Mouse (Mus musculus) ovary, adult 18-20 months (tissue): ENCODE data around the gene Nfia.
A peak's percentile ranks its signal among the peaks of the same experiment; 100 is the strongest.

ENCODE experiments used
- DNase-seq: peaks from one replicate; pipeline ENCODE4 v3.0.0; 2022; ENCODE audit warnings: low spot score, mixed read lengths

Nfia gene

DNA sequence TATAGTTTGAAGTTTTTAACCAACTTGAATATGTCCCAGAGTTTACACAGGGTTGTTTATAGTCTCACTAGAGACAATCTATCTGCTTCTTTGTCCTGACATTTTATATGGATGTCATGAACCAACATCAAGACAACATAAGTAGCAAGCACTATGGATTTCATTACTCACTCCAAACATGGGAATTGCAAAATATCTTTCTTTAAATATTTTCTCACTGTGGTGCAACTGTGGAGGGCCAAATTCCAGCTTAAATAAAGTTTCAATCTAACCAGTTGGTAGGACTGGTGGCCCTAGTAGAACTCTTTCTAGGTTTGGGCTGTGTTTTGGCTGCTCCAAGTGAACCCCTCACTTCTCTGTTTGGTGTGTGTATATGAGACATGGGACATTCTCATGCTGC is 43.5 kb downstream of the Nfia start:
- no peak for DNase-seq

DNA sequence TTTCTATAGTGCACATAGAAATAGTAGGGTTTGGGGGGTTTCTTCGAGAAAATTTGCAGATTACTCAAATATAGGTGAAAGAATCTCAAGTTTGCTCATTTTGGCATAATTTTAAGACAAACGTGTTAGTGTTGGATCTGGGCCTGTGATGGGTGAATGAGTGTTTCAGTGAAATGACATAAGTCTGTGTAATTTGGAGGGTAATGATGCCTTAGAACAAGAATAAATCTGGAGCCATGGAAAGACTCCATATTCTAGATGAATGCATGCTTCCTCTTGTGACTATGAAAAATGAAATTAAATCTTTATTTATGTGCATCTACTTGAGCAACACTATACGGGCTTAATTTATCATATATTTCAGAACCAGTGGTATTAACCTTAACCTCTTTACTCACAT is 44.2 kb downstream of the Nfia start:
- no peak for DNase-seq

DNA sequence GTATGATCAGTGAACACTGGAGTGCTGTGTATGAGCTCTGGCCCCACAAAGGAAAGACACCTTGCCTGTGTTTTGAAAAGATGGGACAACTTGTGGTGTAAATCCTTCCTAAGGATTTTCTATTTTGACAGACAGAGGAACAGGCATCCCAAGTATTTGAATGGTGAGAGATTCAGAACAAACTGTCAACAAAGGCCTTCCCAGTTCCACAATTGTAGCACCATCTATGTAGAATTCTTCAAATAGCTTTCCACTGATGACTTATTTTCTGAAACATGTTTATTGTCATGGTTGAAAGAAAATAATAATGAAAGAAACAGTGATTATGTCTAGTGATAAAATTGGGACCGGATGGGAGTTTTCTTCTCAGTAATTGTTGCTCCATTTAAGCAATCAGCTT is 45.2 kb downstream of the Nfia start:
- DNase-seq = no peak

DNA sequence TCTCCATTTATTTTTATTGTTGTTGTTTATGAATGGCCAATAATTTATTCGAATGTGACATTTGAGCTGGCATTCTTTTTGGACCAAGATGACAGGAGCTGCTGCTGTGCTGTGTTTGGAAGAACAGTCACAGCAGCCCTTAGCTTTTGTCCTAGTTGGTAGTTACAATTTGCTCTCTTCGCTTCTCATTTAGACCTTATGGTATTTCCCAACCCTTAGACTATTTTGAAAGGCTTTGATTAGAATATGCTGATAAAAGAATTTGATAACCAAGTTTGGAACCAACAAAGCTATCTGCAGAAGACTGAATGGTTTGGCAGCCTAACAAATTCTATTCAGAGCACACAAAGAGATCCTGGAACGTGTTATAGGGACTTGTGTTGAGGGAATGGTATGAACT is 46.0 kb downstream of the Nfia start:
- DNase-seq = no peak

DNA sequence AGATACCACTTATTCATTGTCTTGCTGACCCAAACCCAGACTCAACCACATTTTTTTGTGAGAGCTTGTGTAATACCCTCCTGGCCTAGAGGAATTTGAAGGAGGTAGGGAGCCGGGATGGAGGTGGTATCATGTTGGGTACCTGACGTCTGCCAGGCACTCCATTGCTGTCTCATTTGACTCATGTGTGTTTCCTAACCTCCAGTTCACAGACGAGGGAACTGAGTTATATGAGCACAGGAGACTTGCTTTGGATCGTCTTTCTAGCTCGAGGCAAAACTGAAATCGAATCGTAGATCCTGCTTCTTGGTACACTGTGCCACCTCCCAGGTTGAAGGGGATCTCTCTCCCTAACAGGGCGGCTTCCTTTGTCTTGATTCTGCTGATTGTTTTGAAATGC is 46.6 kb downstream of the Nfia start:
- no peak for DNase-seq

DNA sequence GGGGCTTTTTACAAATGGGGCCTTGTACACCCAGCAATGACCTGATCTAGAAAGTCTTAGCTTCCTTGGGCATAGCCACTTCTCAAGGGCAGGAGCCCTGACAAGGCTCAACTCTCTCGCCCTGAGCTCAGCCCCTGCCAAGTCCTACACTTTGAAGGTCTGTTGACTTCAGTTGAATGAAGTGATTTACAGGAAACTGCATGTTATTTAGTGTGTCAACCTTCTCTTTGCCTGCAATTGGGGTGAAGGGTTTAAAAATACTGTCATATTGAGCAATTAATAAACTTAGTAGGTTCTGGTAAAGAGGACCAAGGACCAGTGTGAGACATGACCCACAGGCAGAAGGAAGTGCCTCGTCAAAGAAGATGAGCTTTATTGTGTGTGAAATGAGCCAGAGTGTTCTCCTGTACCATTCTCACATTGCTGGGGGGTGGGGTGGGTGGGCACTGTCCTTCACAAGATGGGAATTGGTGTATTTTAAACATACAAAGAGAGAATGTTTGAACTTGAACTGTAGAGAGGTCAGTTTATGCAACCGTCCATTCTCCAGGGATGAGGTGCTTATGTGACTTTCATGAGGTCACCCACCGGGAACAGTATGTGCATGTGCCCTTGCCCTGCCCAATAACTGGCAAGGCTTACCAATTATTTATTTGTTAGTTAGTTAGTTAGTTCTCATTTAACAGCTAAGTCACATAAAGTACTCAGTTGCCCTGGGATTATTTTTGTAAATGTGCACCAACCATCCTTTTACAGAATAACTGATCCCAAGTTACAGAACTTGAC is 48.1 kb downstream of the Nfia start:
- peak; percentile 58 for DNase-seq

DNA sequence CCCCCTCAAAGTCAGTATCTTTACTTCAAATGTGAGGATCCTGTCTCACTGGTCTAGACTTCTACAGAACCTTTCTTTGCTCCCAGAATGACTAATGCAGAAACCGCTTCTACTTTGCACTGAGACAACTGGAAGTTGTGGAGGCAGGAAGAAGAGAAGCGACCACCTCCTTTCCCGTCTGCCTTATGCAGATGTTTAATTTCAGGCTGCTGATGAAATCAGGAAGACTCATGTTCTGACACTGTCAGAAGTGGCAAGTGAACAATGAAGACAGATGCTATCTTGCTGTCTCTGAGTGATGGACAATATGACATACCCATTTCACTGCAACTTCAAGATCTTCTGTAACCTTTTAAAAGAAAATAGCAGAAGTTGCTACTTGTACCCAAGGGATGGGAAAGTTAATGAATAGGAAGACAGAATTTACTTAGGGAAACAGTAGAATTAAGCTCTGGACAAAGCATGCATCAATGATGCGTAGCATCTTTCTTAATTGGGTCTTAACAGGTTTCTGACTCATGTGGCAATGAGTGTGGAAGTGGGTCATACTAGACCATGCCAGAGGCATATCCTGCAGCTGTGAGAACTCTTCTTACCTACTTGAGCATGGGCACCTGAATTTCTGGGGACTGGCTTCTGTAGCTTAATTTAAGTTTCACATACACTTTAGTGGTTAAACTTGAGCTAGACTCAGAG is 49.2 kb downstream of the Nfia start:
- no peak for DNase-seq

DNA sequence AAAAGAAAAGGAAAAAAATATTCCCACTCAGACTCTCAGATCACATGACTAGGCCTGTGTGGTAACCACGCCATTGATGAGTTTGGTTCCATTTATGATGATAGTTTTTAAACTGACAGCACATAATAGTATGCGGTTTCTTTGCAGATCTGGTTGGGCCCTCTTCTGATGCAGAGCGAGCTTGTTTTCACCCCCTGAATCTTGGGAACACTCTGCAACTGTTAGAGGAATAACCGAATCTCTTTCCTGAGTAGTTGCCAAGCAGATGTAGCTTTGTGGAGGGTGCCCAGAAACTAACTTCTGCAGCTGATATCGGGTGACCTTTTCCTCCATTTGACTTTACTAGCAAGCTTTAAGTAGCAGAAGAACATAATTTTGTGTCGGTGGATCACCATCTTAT is 51.0 kb downstream of the Nfia start:
- DNase-seq = no peak

DNA sequence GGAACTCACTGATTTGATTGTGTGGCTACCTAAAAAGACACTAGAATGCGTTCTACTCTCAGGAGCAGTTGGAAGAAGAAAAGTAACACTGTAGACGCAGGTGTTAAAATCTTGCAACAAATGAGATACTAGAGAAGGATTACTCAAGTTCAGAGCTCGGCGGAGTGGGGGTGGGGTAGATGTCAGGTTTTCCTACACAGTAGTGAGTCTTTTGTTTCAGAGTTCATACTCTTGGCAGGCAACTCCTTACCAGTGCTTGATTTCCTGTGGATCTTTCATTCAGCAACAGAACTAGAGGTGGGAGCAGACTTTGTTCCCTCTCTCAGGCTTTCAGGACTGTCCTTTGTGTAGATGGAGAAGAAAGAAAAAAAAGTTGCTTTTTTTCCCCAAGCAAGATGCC is 51.9 kb downstream of the Nfia start:
- no peak for DNase-seq

DNA sequence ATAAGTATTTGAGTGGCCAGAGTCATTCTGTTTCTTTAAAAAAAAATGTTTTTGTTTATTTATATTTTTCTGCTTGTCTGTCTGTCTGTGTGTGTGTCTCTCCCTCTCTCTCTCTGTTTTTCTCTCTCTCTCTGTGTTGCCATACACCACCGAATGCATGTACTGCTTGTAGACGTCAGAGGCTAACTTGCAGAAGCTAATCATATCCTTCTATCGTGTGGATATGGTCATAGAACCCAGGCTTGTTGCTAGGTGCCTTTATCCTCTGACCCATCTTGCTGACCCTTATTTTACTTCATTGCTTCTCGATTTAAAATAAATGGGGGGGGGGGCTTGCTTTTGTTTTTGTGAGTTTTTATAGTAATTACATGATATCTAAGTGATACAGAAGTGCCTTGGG is 52.9 kb downstream of the Nfia start:
- no peak for DNase-seq

DNA sequence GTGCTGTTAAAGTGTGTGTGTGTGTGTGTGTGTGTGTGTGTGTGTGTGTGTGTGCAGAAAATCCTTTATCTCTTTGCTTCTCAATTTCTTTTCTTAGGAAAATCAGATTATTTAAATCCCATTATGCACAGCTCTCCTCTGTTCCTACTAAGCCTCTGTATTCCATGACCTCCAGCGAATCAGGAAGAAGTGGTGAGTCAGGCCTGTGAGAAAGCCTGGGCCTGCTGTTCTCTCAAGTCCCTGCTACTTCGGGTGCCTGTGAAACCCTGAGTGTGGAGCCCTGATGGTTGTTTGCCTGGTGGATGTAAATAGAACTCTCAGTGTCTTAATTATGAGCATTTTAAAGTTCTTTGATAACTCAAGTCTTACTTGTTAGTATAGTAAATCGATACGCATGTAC is 53.3 kb downstream of the Nfia start:
- DNase-seq = no peak

DNA sequence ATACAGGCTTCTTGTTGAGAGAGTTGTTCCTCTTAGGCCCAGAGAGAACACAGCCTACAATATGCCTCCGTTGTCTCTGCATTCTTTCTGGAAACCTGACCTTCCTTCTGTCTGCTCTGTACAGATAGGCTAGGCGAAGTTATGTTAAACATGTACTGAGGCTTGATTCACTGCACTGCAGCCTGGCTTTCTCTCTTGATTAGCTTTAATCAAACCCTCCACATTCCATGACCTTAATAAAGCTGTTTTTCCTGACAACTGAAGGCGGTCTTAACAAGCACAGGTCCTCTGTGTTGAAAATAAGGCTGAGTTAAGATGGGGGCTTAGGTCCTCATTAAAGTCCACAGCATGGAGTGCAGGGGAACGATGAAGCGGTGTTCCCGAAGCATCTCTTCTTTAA is 54.6 kb downstream of the Nfia start:
- DNase-seq = no peak

DNA sequence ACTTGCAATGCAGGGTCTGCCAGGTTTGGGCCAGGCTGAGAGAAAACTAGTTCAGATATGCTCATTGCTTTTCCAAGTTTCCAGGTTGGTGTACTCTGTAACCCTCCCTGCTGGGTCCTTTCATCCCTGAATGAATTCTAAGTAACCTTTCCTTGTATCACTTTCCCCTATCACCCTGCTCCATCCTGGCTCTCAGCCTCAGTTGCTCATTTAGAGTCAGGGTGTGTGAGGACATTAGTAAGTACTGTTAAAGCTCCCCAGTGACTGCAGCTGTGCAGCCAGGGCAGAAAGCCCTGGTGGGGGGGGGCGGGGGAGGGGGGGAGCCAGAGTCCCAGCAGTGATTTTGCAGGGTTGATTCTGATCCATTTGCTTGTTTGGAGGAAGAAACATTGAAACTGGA is 56.0 kb downstream of the Nfia start:
- no peak for DNase-seq

DNA sequence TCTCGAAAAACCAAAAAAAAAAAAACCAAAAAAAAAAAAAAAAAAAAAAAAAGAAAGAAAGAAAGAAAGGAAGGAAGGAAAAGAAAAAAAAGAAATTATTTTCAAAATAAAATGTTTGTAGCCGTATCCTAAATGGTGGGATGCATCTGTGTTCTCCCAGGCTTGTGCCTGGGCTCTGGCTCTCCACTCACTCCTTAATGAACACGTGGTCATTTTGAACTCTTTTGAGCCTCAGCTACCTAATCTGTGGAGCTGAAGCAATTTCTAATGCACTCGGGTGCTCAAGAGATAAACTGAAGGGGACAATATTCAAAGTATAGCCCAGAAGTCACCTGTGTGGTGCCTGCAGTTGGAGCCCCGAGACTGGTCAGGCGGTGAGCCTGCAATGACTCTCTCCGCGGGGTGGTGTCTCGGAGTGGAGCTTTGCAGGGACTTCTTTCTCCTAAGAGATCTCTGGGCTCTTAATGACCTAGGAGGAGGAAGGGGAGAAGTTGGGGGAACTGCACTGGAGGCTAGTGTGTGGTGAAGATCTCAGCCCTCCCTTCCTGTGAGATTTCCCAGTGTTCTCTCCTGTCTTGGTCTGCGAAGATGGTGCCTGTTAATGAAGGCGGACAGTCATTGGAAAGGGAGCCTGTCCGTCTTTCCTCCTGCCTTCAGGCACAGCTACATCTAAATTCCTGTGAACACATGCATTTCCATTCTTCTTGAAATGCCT is 57.0 kb downstream of the Nfia start:
- DNase-seq = no peak

DNA sequence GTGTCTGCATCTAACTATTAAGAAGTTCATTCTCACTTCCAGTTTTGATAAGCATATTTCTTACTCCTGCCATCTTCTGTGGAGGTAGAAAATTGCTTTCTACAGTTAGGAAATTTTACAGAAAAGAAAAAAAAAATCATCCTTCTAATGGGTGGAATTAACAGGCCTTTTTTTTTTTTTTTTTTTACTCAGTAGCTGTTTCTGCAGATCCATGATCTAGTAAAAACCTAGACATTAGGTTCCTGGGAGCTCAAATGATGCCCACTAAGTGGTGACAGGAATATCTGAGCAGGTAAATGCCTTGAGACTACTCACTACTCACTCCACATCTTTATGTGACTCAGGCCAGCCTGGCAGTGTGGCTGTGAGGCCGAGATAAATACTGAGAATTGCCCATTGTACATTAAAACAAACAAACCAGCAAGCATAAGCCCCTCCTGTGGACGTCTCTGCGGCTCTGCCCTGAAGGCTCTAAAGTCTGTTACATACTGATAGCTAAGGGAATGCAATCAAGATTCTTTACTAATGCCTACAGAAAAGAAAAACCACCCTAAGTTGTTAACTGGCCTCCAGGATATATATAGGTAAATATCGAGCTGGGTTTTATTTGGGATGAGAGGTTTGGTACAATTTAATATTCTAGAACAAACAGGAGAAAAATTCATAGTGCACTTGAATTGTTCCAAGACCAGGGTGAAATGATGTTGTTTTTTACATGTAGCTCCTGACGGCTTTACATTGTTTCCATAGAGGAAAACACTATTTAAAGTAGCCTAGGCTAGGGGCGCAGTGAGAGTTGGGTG is 57.7 kb downstream of the Nfia start:
- no peak for DNase-seq

DNA sequence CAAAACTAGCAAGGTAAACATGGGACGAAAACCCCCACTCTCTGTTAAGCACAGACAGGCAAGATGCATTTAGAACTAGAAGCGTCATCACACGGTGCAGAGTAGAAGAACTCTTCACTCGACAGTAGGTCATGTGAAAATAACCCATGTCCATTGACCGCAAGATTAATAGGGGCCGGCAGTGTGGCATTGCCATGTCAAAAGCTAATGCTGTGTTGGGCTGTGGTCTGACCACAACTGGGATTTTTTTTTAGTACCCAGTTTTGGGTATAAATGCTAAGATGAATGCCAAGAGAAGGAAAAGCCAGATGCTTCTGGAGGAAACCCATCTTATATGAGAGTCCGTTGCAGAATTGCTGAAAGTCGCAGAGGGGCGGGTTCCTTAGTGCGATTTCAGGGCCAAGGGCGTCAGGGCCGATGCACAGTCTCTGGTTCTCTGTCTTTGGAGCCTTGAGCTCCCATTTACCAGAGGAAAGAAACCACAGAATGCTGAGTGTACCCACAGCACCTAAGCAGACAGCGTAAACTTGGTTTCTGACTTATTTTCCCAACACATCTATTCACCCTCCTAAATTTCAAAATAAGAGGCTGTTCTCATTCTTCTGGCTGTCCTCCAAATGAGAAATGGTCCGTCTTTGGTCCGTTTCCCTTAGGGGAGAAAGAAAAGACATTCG is 58.5 kb downstream of the Nfia start:
- no peak for DNase-seq

DNA sequence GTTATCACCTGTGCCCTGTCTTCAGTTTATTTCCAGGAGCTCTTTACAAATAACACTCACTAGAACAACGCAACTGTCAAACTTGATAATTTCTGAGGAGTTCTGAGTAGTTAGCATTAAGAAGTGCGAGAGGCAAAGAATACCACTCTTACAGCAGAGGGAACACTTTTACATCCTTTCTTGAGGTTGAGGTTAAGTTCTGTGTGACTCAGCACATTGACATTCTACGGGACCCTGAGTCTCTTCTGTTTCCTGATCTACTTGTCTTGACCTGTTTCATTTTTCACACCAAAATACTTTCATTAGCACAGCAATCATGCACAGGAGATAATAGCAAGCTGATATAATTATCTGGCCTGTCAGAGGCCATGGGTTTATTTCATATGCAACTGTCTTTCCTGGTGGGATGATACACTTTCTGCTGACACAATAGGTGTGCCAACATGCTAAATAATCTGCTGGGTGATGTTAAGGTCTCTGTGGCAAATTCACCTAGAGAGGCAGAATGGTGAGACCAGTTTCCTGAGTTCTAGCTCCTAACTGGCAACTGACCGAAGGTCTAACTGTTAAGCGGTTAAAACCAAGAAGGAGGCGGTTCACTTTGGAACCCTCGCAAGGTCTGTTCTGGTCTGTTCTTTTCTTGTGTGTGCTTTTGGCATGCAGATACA is 59.2 kb downstream of the Nfia start:
- no peak for DNase-seq

DNA sequence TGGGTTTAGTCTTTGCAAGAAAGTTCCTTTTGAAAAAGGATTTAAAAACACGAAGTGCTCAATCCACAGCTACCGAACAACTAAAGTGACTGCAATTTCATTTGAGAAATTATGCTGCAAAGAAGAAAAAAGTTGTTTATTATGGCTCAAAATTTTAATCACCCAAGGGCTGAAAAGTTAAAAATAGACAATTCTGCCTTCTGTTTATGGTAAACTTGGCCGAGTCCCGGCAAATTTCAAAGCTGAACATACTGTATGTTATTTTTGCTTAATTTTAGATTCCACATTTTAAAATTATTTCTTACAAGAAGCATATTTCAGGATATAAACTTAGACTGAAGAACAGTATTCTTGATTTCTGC is 59.7 kb downstream of the Nfia start:
- no peak for DNase-seq

DNA sequence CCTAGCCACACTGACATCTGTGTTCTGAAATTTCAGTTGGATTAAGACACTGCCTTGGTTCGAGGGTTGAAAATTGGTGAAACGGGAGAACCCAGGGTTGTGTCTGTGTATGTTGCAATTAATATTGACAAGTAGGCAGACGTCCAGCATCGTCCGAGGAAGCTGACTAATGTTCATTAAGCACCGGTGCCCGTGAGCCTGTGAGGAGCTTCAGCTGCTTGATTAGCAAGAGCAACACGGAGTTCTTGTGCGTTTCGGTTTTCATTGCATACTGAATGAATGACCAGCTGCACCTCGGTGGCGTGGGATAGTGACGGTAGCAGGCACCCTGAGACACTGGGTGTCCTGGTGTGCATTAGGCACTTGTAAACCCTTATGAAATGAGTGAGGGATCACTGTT is 64.3 kb downstream of the Nfia start:
- DNase-seq = no peak

DNA sequence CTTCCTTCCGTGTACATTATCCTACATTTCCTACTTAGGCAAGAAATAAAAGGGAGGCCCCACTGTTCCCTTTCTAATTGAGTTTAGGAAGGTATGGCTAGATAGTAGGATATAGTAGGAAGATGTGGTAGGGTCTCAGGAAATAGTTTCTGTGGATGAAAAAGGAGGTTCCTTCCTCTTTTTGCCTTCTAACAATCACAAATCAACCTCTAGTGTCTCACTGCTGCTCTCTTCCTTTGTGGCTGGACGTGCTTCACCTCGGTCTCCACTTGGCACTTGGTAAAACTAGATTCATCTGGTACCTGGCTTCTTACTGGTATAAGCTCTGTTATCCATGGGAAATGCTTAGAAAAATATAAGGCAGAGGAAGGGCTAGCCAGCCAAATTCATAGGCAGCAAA is 65.2 kb downstream of the Nfia start:
- no peak for DNase-seq

DNA sequence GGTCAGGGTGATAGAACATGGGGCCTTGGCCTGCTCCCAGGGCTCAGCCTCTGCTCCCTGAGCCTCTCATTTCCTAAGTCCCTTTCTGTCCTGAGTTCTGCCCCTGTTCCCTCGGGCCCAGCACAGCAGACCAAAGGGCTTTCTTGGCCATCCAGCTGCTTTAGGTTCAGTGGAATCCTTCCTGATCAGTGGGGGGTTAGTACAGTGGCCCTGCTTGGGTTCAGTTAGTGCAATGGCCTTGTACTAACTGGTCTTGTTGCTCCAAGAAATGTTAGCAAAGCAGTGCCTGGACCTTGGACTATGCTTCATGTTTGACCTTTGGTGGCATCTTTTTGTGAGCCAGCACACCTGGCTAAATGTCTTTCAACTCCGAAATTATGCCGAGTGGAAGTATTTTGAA is 66.1 kb downstream of the Nfia start:
- DNase-seq = no peak
